Mouse (Mus musculus) MEL (cell line): ENCODE data around the gene Pla2g10. TPM values are rescaled to one million over a fixed set of nuclear protein-coding genes. Genes with fewer than 3 reads are reported as not detected.
A peak's percentile ranks its signal among the peaks of the same experiment; 100 is the strongest.

Source experiments
- BHLHE40 ChIP-seq: IDR thresholded peaks from 2 replicates; pipeline ENCODE4 v1.6.1; 2012; ENCODE audit warnings: low read depth, mild to moderate bottlenecking, inconsistent platforms, low read length, improper control_type of control experiment, borderline replicate concordance
- CHD2 ChIP-seq: IDR thresholded peaks from 2 replicates; pipeline ENCODE4 v1.6.1; 2011; ENCODE audit warnings: low read length, improper control_type of control experiment
- E2F4 ChIP-seq: IDR thresholded peaks from 2 replicates; pipeline ENCODE4 v1.6.1; 2011; ENCODE audit warnings: low read depth, low read length, improper control_type of control experiment, borderline replicate concordance
- ELF1 ChIP-seq: IDR thresholded peaks from 2 replicates; pipeline ENCODE4 v1.6.1; 2014; ENCODE audit warnings: low read depth, mild to moderate bottlenecking, inconsistent platforms, low read length, improper control_type of control experiment, moderate library complexity
- EP300 ChIP-seq, 2 experiments: IDR thresholded peaks; 2 replicates each; pipeline ENCODE4 v1.6.1; 2011; ENCODE audit warnings: improper control_type of control experiment in 2 of 2, low read length in 2 of 2, low read depth in 1 of 2, mild to moderate bottlenecking in 1 of 2
- ETS1 ChIP-seq: IDR thresholded peaks from 2 replicates; pipeline ENCODE4 v1.6.1; 2012; ENCODE audit warnings: low read depth, mild to moderate bottlenecking, inconsistent platforms, low read length, improper control_type of control experiment, moderate library complexity
- KAT2A ChIP-seq: conservative IDR thresholded peaks from 2 replicates; pipeline ENCODE4 v1.6.1; 2012; ENCODE audit warnings: low read depth, low read length, improper control_type of control experiment, inconsistent platforms
- MAX ChIP-seq: IDR thresholded peaks from 2 replicates; pipeline ENCODE4 v1.6.1; 2011; ENCODE audit warnings: low read length, improper control_type of control experiment
- MAZ ChIP-seq: IDR thresholded peaks from 2 replicates; pipeline ENCODE4 v1.6.1; 2012; ENCODE audit warnings: low read depth, mild to moderate bottlenecking, inconsistent platforms, low read length, improper control_type of control experiment
- MXI1 ChIP-seq: IDR thresholded peaks from 2 replicates; pipeline ENCODE4 v1.6.1; 2011; ENCODE audit warnings: mild to moderate bottlenecking, low read depth, low read length, improper control_type of control experiment
- MYB ChIP-seq: IDR thresholded peaks from 2 replicates; pipeline ENCODE4 v1.6.1; 2011; ENCODE audit warnings: mild to moderate bottlenecking, low read depth, low read length, improper control_type of control experiment
- POLR2A ChIP-seq, 2 experiments: IDR thresholded peaks; 2 replicates each; pipeline ENCODE4 v1.6.1; 2011 to 2012; ENCODE audit warnings: low read length in 2 of 2, mild to moderate bottlenecking in 2 of 2, control low read depth in 1 of 2, improper control_type of control experiment in 1 of 2, low read depth in 1 of 2, moderate library complexity in 1 of 2; ENCODE audit not compliant: control insufficient read depth in 1 of 2, insufficient read depth in 1 of 2, poor library complexity in 1 of 2
- POLR2AphosphoS5 ChIP-seq: IDR thresholded peaks from 2 replicates; pipeline ENCODE4 v1.6.1; 2012; ENCODE audit warnings: low read depth, borderline replicate concordance, mild to moderate bottlenecking, inconsistent platforms, low read length, moderate library complexity, mixed read lengths
- SIN3A ChIP-seq: IDR thresholded peaks from 2 replicates; pipeline ENCODE4 v1.6.1; 2012; ENCODE audit warnings: low read length, improper control_type of control experiment, inconsistent platforms
- TBP ChIP-seq: IDR thresholded peaks from 2 replicates; pipeline ENCODE4 v1.8.0; 2011; ENCODE audit warnings: low read depth, low read length, improper control_type of control experiment
- USF2 ChIP-seq, 2 experiments: IDR thresholded peaks; 2 replicates each; pipeline ENCODE4 v1.6.1; 2011 to 2012; ENCODE audit warnings: improper control_type of control experiment in 2 of 2, low read length in 2 of 2, borderline replicate concordance in 1 of 2, inconsistent platforms in 1 of 2, low read depth in 1 of 2, mild to moderate bottlenecking in 1 of 2; ENCODE audit not compliant: insufficient read depth in 1 of 2
- ZC3H11A ChIP-seq: IDR thresholded peaks from 2 replicates; pipeline ENCODE4 v1.6.1; 2012; ENCODE audit warnings: low read depth, mild to moderate bottlenecking, inconsistent platforms, low read length, improper control_type of control experiment
- ZMIZ1 ChIP-seq: IDR thresholded peaks from 2 replicates; pipeline ENCODE4 v1.6.1; 2012; ENCODE audit warnings: low read depth, mild to moderate bottlenecking, inconsistent platforms, low read length, improper control_type of control experiment, moderate library complexity
- ZNF384 ChIP-seq: IDR thresholded peaks from 2 replicates; pipeline ENCODE4 v1.6.1; 2012; ENCODE audit warnings: low read depth, mild to moderate bottlenecking, inconsistent platforms, low read length, improper control_type of control experiment
- polyA plus RNA-seq, 2 experiments: library from polyadenylated mRNA; stranded (reverse) in 1 of 2; unstranded in 1 of 2; fragments of >175 nt in 1 of 2; fragments of >200 nt in 1 of 2; gene quantifications; 2 replicates each; pipeline versions ENCODE4 v1.2.1 to v1.2.4; 2012; ENCODE audit warnings: low replicate concordance in 2 of 2, low read depth in 1 of 2; ENCODE audit not compliant: insufficient read length in 2 of 2, insufficient read depth in 1 of 2, missing spikeins in 1 of 2
- total RNA-seq: library from RNA; depleted of rRNA; stranded (reverse); fragments of 300-350 nt; gene quantifications from 2 replicates; pipeline ENCODE4 v1.2.3, GENCODE M21; 2012; rRNA removed

Gene Pla2g10
- total and polyA plus RNA-seq, 3 experiments, result not detected

DNA sequence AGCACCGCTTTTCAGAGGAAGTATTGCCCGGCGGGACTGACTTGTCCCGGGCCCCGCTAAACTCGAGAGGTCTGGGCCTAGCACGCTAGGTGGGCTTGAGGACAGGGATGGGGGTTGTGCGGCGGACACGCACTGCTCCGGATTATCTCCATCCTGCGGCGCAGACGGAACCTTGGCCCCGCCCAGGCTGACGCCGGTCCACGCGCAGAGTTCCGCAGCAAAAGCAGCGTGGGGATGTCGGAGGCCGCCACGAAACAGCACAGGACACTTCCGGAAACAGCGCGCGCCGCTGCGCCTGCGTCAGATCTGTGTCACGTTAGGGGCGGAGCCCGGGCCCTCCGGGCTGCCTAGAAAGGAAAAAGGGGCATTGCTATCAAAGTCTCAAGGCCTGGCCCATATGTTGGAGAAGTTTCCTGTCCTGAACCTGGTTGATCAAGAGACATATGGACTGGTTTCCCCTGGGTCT lies 62.9 kb downstream of the Pla2g10 start, which contains the start of gene Parn (continued):
- peak; percentile 90 for TF ChIP-seq TBP
- no peak for TF ChIP-seq E2F4
- TF ChIP-seq KAT2A, result no peak
- TF ChIP-seq ZNF384, result 0 out of 2 replicates have a peak, but pooled peaks have one; percentile 16
- no peak for TF ChIP-seq CHD2
- TF ChIP-seq BHLHE40, result peak; percentile 66; the same call in 1 of the 2 replicates
- TF ChIP-seq ZMIZ1, result peak; percentile 79
- no peak for TF ChIP-seq MYB
- TF ChIP-seq EP300 (IDR thresholded peaks at IDR 0.05; ENCODE audit: low read depth in 1 of 2, low read length in 2 of 2), result no peak; a peak in 1 of 4 replicates
- TF ChIP-seq ZC3H11A, result no peak
- TF ChIP-seq ETS1, result peak; percentile 48; the same call in 1 of the 2 replicates
- TF ChIP-seq USF2 (IDR thresholded peaks at IDR 0.05; ENCODE audit: borderline replicate concordance in 1 of 2, insufficient read depth in 1 of 2, low read depth in 1 of 2, low read length in 2 of 2), result no peak
- no peak for TF ChIP-seq POLR2AphosphoS5
- TF ChIP-seq POLR2A (IDR thresholded peaks at IDR 0.05; ENCODE audit: control insufficient read depth in 1 of 2, insufficient read depth in 1 of 2, low read depth in 1 of 2, low read length in 2 of 2, poor library complexity in 1 of 2), result peak; percentile 89 to 91
- TF ChIP-seq SIN3A, result peak; percentile 97
- peak; percentile 83 for TF ChIP-seq MAX
- no peak for TF ChIP-seq MAZ
- peak; percentile 97 for TF ChIP-seq MXI1
- peak; percentile 99 for TF ChIP-seq ELF1

Other genes starting within 250 kb of the Pla2g10 start
- gene Parn, start 62.8 kb downstream of the Pla2g10 start, total RNA-seq, result 25.2 and 26.7 TPM in 2 replicates
- 100 to 1,000 TPM in 1 of 2 experiments, 10 to 100 TPM in 1; 38.2 to 160 TPM for gene Parn, start 62.8 kb downstream of the Pla2g10 start, polyA plus RNA-seq
- 17.2 and 20.6 TPM in 2 replicates for gene Bfar, start 59.1 kb downstream of the Pla2g10 start, total RNA-seq
- gene Bfar, start 59.1 kb downstream of the Pla2g10 start, polyA plus RNA-seq, result 10 to 100 TPM in 1 of 2 experiments, not detected in 1; 21.8 TPM
- gene 3110001I22Rik, start 59.1 kb downstream of the Pla2g10 start, total RNA-seq, result 9.1 and 10.8 TPM in 2 replicates
- 1 to 10 TPM in 1 of 2 experiments, not detected in 1; 8.8 TPM for gene 3110001I22Rik, start 59.1 kb downstream of the Pla2g10 start, polyA plus RNA-seq
- gene Rrn3, start 49.7 kb upstream of the Pla2g10 start, total RNA-seq, result 78.6 and 92.8 TPM in 2 replicates
- 10 to 100 TPM in 1 of 2 experiments, not detected in 1; 60.0 TPM for gene Rrn3, start 49.7 kb upstream of the Pla2g10 start, polyA plus RNA-seq
- 38.3 and 40.4 TPM in 2 replicates for gene Ntan1, start 87.9 kb upstream of the Pla2g10 start, total RNA-seq
- 10 to 100 TPM in 1 of 2 experiments, not detected in 1; 57.4 TPM for gene Ntan1, start 87.9 kb upstream of the Pla2g10 start, polyA plus RNA-seq
- gene Pdxdc1, start 172.1 kb upstream of the Pla2g10 start, total RNA-seq, result 36.0 and 37.4 TPM in 2 replicates
- gene Pdxdc1, start 172.1 kb upstream of the Pla2g10 start, polyA plus RNA-seq, result 10 to 100 TPM in 1 of 2 experiments, not detected in 1; 64.2 TPM
- gene Mpv17l, start 172.2 kb upstream of the Pla2g10 start, total RNA-seq, result 0.77 and 1.2 TPM in 2 replicates
- 1 to 10 TPM in 1 of 2 experiments, not detected in 1; 2.3 TPM for gene Mpv17l, start 172.2 kb upstream of the Pla2g10 start, polyA plus RNA-seq